15 mouse cellular contexts compared by ENCODE assay signal in genomic region chr11:46219380-46219779, GRCm38 (mm10). TPM values are rescaled to one million over a fixed set of nuclear protein-coding genes. Genes with fewer than 3 reads are reported as not detected.
A peak's percentile ranks its signal among the peaks of the same experiment; 100 is the strongest.
DNase-seq lines count a peak whose midpoint lies in the region; ATAC-seq and TF ChIP-seq lines count a peak whose summit lies in the region.
"Had no signal": no experiment of that assay in that cellular context is flagged by ENCODE, and none has a peak within 500 bp of the region (broad histone marks: within the 10 kb centered on the region; RNA-seq: fewer than 3 reads in every experiment).

No protein-coding gene starts in this region.

- H3K4me3 ChIP-seq in embryonic facial prominence, embryonic 12.5 days = no peak overlapping the region
- no peak overlapping the region for H3K4me3 ChIP-seq in embryonic facial prominence, embryonic 10.5 days
- no peak overlapping the region for H3K4me3 ChIP-seq in forebrain, embryonic 13.5 days
- H3K4me3 ChIP-seq in hindbrain, embryonic 15.5 days = no peak overlapping the region
- H3K4me3 ChIP-seq in midbrain, postnatal 0 days (ENCODE audit: low read depth, low read length) = no peak overlapping the region
- H3K4me3 ChIP-seq: embryonic facial prominence, embryonic 15.5 days; intestine, embryonic 15.5 days; liver, embryonic 13.5 days had no signal

- 82% methylated on average over 9 of the region's 9 CpGs for WGBS in embryonic facial prominence, embryonic 12.5 days
- 81% methylated on average over 9 of the region's 9 CpGs for WGBS in embryonic facial prominence, embryonic 10.5 days
- 80% methylated on average over 9 of the region's 9 CpGs for WGBS in forebrain, embryonic 13.5 days
- 71% methylated on average over 9 of the region's 9 CpGs for WGBS in hindbrain, embryonic 15.5 days
- WGBS in midbrain, postnatal 0 days = 74% methylated on average over 9 of the region's 9 CpGs

- 0 out of 2 replicates have a peak, but pooled peaks have one; percentile 26 for ATAC-seq in embryonic facial prominence, embryonic 12.5 days (ENCODE audit: insufficient number of reproducible peaks, insufficient read depth, low FRiP score, low TSS enrichment)
- ATAC-seq in forebrain, embryonic 13.5 days = no peak
- ATAC-seq in hindbrain, embryonic 15.5 days (ENCODE audit: low FRiP score, low read depth) = no peak
- ATAC-seq in midbrain, postnatal 0 days (ENCODE audit: low FRiP score) = no peak
- ATAC-seq: intestine, embryonic 15.5 days; Patski had no signal

- H3K4me2 ChIP-seq in embryonic facial prominence, embryonic 12.5 days (replicated peaks) = no peak overlapping the region
- no peak overlapping the region for H3K4me2 ChIP-seq in forebrain, embryonic 13.5 days
- no peak overlapping the region for H3K4me2 ChIP-seq in hindbrain, embryonic 15.5 days
- H3K4me2 ChIP-seq in midbrain, postnatal 0 days (ENCODE audit: low read depth, low read length, poor library complexity, severe bottlenecking) = no peak overlapping the region
- H3K4me2 ChIP-seq: embryonic facial prominence, embryonic 15.5 days; intestine, embryonic 15.5 days; liver, embryonic 13.5 days had no signal

- DNase-seq in embryonic facial prominence, embryonic 10.5 days (ENCODE audit: low spot score) = no peak
- no peak for DNase-seq in midbrain, postnatal 0 days (ENCODE audit: low spot score)
- DNase-seq in embryo, embryonic 10.5 days (ENCODE audit: low spot score) = no peak
- no peak for DNase-seq in retina, embryonic 14.5 days (ENCODE audit: low spot score)
- no peak for DNase-seq in embryo, embryonic 10 days (ENCODE audit: low spot score)
- DNase-seq: cerebellum, postnatal 10 days; liver, embryonic 13.5 days; lung, postnatal 14 days had no signal

- H3K9ac ChIP-seq in embryonic facial prominence, embryonic 12.5 days = no peak overlapping the region
- no peak overlapping the region for H3K9ac ChIP-seq in forebrain, embryonic 13.5 days
- H3K9ac ChIP-seq in hindbrain, embryonic 15.5 days = no peak overlapping the region
- no peak overlapping the region for H3K9ac ChIP-seq in midbrain, postnatal 0 days (replicated peaks; ENCODE audit: low read length, poor library complexity, severe bottlenecking)
- H3K9ac ChIP-seq: embryonic facial prominence, embryonic 15.5 days; intestine, embryonic 15.5 days; liver, embryonic 13.5 days had no signal

- H3K27me3 ChIP-seq in embryonic facial prominence, embryonic 12.5 days = no peaks in the 10 kb centered on the region
- H3K27me3 ChIP-seq in embryonic facial prominence, embryonic 10.5 days (replicated peaks; ENCODE audit: low read depth, poor library complexity, severe bottlenecking) = no peaks in the 10 kb centered on the region
- no peaks in the 10 kb centered on the region for H3K27me3 ChIP-seq in forebrain, embryonic 13.5 days
- H3K27me3 ChIP-seq in hindbrain, embryonic 15.5 days = no peaks in the 10 kb centered on the region
- H3K27me3 ChIP-seq in midbrain, postnatal 0 days (ENCODE audit: insufficient read depth, low read length) = no peaks in the 10 kb centered on the region
- H3K27me3 ChIP-seq: embryonic facial prominence, embryonic 15.5 days; intestine, embryonic 15.5 days; liver, embryonic 13.5 days; Patski had no signal

- H3K9me3 ChIP-seq in embryonic facial prominence, embryonic 12.5 days = no peaks in the 10 kb centered on the region
- H3K9me3 ChIP-seq in embryonic facial prominence, embryonic 10.5 days = no peaks in the 10 kb centered on the region
- no peaks in the 10 kb centered on the region for H3K9me3 ChIP-seq in forebrain, embryonic 13.5 days (replicated peaks)
- H3K9me3 ChIP-seq in hindbrain, embryonic 15.5 days = no peaks in the 10 kb centered on the region
- H3K9me3 ChIP-seq in midbrain, postnatal 0 days (ENCODE audit: low read length) = no peaks in the 10 kb centered on the region
- H3K9me3 ChIP-seq: embryonic facial prominence, embryonic 15.5 days; intestine, embryonic 15.5 days; liver, embryonic 13.5 days had no signal

- H3K27ac ChIP-seq in embryonic facial prominence, embryonic 12.5 days = 0 out of 2 replicates have a peak overlapping the region, but pooled peaks have one; percentile 11
- H3K27ac ChIP-seq in embryonic facial prominence, embryonic 10.5 days (replicated peaks) = no peak overlapping the region; the same call in 1 of the 2 replicates
- peak overlapping the region; percentile 88 for H3K27ac ChIP-seq in forebrain, embryonic 13.5 days
- H3K27ac ChIP-seq in hindbrain, embryonic 15.5 days (replicated peaks) = peak overlapping the region; percentile 82
- H3K27ac ChIP-seq in midbrain, postnatal 0 days (ENCODE audit: low read depth, low read length) = peak overlapping the region; percentile 84
- H3K27ac ChIP-seq: embryonic facial prominence, embryonic 15.5 days; intestine, embryonic 15.5 days; kidney, postnatal 0 days; liver, embryonic 13.5 days had no signal

- H3K4me1 ChIP-seq in embryonic facial prominence, embryonic 12.5 days = peaks cover 17% of the 10 kb centered on the region
- peaks cover 29% of the 10 kb centered on the region for H3K4me1 ChIP-seq in embryonic facial prominence, embryonic 10.5 days
- H3K4me1 ChIP-seq in forebrain, embryonic 13.5 days = peaks cover 13% of the 10 kb centered on the region; the same call in 1 of the 2 replicates
- H3K4me1 ChIP-seq in hindbrain, embryonic 15.5 days (replicated peaks) = peaks cover 40% of the 10 kb centered on the region
- peaks cover 9% of the 10 kb centered on the region for H3K4me1 ChIP-seq in midbrain, postnatal 0 days (ENCODE audit: insufficient read depth, low read length)

- no peak for TF ChIP-seq CTCF in midbrain, postnatal 0 days (IDR thresholded peaks at IDR 0.05)

- H3K36me3 ChIP-seq in embryonic facial prominence, embryonic 12.5 days = no peaks in the 10 kb centered on the region
- H3K36me3 ChIP-seq in embryonic facial prominence, embryonic 10.5 days (replicated peaks) = peaks cover 10% of the 10 kb centered on the region; the same call in 1 of the 2 replicates
- H3K36me3 ChIP-seq in forebrain, embryonic 13.5 days (ENCODE audit: poor library complexity, severe bottlenecking) = peaks cover 58% of the 10 kb centered on the region
- peaks cover 33% of the 10 kb centered on the region for H3K36me3 ChIP-seq in hindbrain, embryonic 15.5 days
- H3K36me3 ChIP-seq in midbrain, postnatal 0 days (ENCODE audit: insufficient read depth, low read length) = peaks cover 28% of the 10 kb centered on the region
- H3K36me3 ChIP-seq: embryonic facial prominence, embryonic 15.5 days; intestine, embryonic 15.5 days; liver, embryonic 13.5 days had no signal

RNA-seq across cellular contexts. Expression of gene Fndc9, which starts 16.0 kb away (rescaled TPM):
- polyA plus RNA-seq in embryonic facial prominence, embryonic 12.5 days (2016; fragmentation: Nextera tagmentation; extraction: Ambion mirVana) = 0.12 and 0.19 TPM in 2 replicates
- 0.26 and 0.29 TPM in 2 replicates for polyA plus RNA-seq in embryonic facial prominence, embryonic 10.5 days (2016; fragmentation: Nextera tagmentation; extraction: Ambion mirVana)
- 2.2 and 2.5 TPM in 2 replicates for polyA plus RNA-seq in forebrain, embryonic 13.5 days (2015; fragmentation: Nextera tagmentation; extraction: Ambion mirVana)
- polyA plus RNA-seq in hindbrain, embryonic 15.5 days (2015; fragmentation: Nextera tagmentation; extraction: Ambion mirVana) = 3.1 and 3.6 TPM in 2 replicates
- 11.8 and 12.2 TPM in 2 replicates for total RNA-seq in midbrain, postnatal 0 days (2014; rRNA removed)
- 18.9 and 20.8 TPM in 2 replicates for polyA plus RNA-seq in midbrain, postnatal 0 days (2015; fragmentation: Nextera tagmentation; extraction: Ambion mirVana)
- polyA plus RNA-seq: intestine, embryonic 15.5 days had no signal

RNA-seq across cellular contexts. Expression of gene Nipal4, which starts 53.1 kb away (rescaled TPM):
- 0.43 and 0.79 TPM in 2 replicates for polyA plus RNA-seq in embryonic facial prominence, embryonic 12.5 days (2016; fragmentation: Nextera tagmentation; extraction: Ambion mirVana)
- 0.29 and 0.71 TPM in 2 replicates for polyA plus RNA-seq in embryonic facial prominence, embryonic 10.5 days (2016; fragmentation: Nextera tagmentation; extraction: Ambion mirVana)
- 0.38 and 0.40 TPM in 2 replicates for polyA plus RNA-seq in forebrain, embryonic 13.5 days (2015; fragmentation: Nextera tagmentation; extraction: Ambion mirVana)
- polyA plus RNA-seq in hindbrain, embryonic 15.5 days (2015; fragmentation: Nextera tagmentation; extraction: Ambion mirVana) = 0.43 and 0.47 TPM in 2 replicates
- total RNA-seq in midbrain, postnatal 0 days (2014; rRNA removed) = 0.27 and 0.33 TPM in 2 replicates
- 0.10 and 0.17 TPM in 2 replicates for polyA plus RNA-seq in midbrain, postnatal 0 days (2015; fragmentation: Nextera tagmentation; extraction: Ambion mirVana)
- polyA plus RNA-seq: Patski had no signal
